Mouse (Mus musculus) monocyte, adult 2 months (primary cell): Measurements from ENCODE around the gene Mras.

Source experiments
- DNase-seq, 2 experiments: peaks; one replicate each; pipeline ENCODE4 v3.0.0; 2022; ENCODE audit warnings: low spot score in 2 of 2, low read depth in 1 of 2

Gene Mras

GRCm38 (mm10) chr9:99437031-99437764, at the start of gene Mras:
Mras (minus strand) TSS chr9:99437381.
- DNase-seq, result no peak

GRCm38 (mm10) chr9:99485144-99485543, 48.0 kb upstream of the Mras start:
- DNase-seq, result no peak

GRCm38 (mm10) chr9:99484632-99485031, 47.5 kb upstream of the Mras start:
- no peak for DNase-seq

GRCm38 (mm10) chr9:99483191-99483590, 46.0 kb upstream of the Mras start:
- no peak for DNase-seq

GRCm38 (mm10) chr9:99480764-99481163, 43.6 kb upstream of the Mras start:
- DNase-seq, result no peak

GRCm38 (mm10) chr9:99479181-99479711, 42.1 kb upstream of the Mras start:
- DNase-seq, result no peak

GRCm38 (mm10) chr9:99471334-99471733, 34.2 kb upstream of the Mras start:
- no peak for DNase-seq

GRCm38 (mm10) chr9:99470347-99471092, 33.3 kb upstream of the Mras start:
- DNase-seq, result no peak

GRCm38 (mm10) chr9:99469681-99470273, 32.6 kb upstream of the Mras start:
- DNase-seq, result no peak

GRCm38 (mm10) chr9:99468572-99468971, 31.4 kb upstream of the Mras start:
- no peak for DNase-seq

- no peak for DNase-seq
Observed at GRCm38 (mm10) chr9:99464876-99465275, 27.7 kb upstream of the Mras start.

- DNase-seq, result no peak
Observed at GRCm38 (mm10) chr9:99459730-99460129, 22.5 kb upstream of the Mras start.

- peak in 1 of 2 experiments; percentile 32 for DNase-seq
Observed at GRCm38 (mm10) chr9:99458529-99459208, 21.5 kb upstream of the Mras start.

- no peak for DNase-seq
Observed at GRCm38 (mm10) chr9:99454211-99454610, 17.0 kb upstream of the Mras start.

GRCm38 (mm10) chr9:99451161-99451560, 14.0 kb upstream of the Mras start, which contains the start of gene Nme9:
Nme9 (plus strand) TSS chr9:99451475.
- no peak for DNase-seq

- no peak for DNase-seq
Observed at GRCm38 (mm10) chr9:99449886-99450647, 12.9 kb upstream of the Mras start.

- DNase-seq, result no peak
Observed at GRCm38 (mm10) chr9:99447323-99447722, 10.1 kb upstream of the Mras start.

- DNase-seq, result no peak
Observed at GRCm38 (mm10) chr9:99446259-99446658, 9.1 kb upstream of the Mras start.

GRCm38 (mm10) chr9:99444590-99445178, 7.5 kb upstream of the Mras start:
- no peak for DNase-seq
